Mouse (Mus musculus): Measurements from ENCODE around the gene Acsm2. TPM values are rescaled to one million over a fixed set of nuclear protein-coding genes. Genes with fewer than 3 reads are reported as not detected.
"Not testable (repeated sequence)": the region's sequence is repeated elsewhere in the genome, so short reads cannot be mapped to it uniquely, and the experiment has no call there.

The Acsm2 gene
- polyA plus RNA-seq, 1 experiment from 2014 or later, result not detected

- Histone ChIP-seq H3K27ac (no peak overlapping the region), H3K27me3 (0 out of 2 replicates have a peak, but pooled peaks cover 3% of the 10 kb centered on the region), H3K9me3 (no peaks in the 10 kb centered on the region), H3K4me3 (replicated peaks) (no peak overlapping the region), H3K4me1 (peaks cover 4% of the 10 kb centered on the region; the same call in 1 of the 2 replicates), H3K4me2 (no peak overlapping the region), H3K9ac (no peak overlapping the region), H3K36me3 (replicated peaks) (no peaks in the 10 kb centered on the region)
- no peak for ATAC-seq (ENCODE audit: low FRiP score)
- WGBS, result 56% methylated on average over 2 of the region's 2 CpGs
These were observed 26.6 kb upstream of the Acsm2 start for GRCm38 (mm10) chr7:119527548-119527947.

GRCm38 (mm10) chr7:119528617-119529016, 25.5 kb upstream of the Acsm2 start:
- WGBS, result 82% methylated on average over 7 of the region's 7 CpGs
- H3K9ac ChIP-seq, result no peak overlapping the region
- H3K4me2 ChIP-seq, result no peak overlapping the region
- ATAC-seq (ENCODE audit: low FRiP score), result no peak
- no peak overlapping the region for H3K4me3 ChIP-seq (replicated peaks)
- peaks cover 4% of the 10 kb centered on the region; the same call in 1 of the 2 replicates for H3K4me1 ChIP-seq
- H3K27ac ChIP-seq, result no peak overlapping the region
- no peaks in the 10 kb centered on the region for H3K36me3 ChIP-seq (replicated peaks)
- H3K9me3 ChIP-seq, result no peaks in the 10 kb centered on the region
- H3K27me3 ChIP-seq, result 0 out of 2 replicates have a peak, but pooled peaks cover 3% of the 10 kb centered on the region

DNA sequence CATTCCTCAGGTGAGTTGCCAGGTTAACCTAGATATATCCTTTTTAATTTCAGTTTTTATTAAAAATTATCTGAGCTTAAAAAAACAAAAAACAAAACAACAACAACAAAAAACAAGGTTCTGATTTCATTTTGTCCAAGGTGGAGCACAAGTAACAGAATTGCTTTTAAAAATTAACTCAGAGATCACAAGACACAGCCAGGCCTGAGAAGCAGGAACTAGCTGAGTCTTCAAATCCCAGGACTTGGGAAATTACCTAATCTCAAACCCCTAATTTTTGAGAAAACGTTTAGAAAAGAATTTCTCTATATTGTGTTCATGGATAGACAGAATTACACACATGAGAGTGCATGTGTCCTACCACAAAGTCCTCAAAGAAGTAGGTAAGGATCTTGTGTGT, 21.2 kb upstream of the Acsm2 start:
- ATAC-seq (ENCODE audit: low FRiP score), result no peak
- H3K4me3 ChIP-seq (replicated peaks), result no peak overlapping the region
- H3K9me3 ChIP-seq, result no peaks in the 10 kb centered on the region
- 58% methylated on average over 1 of the region's 1 CpGs for WGBS
- H3K4me1 ChIP-seq, result no peaks in the 10 kb centered on the region
- no peaks in the 10 kb centered on the region for H3K36me3 ChIP-seq (replicated peaks)
- no peak overlapping the region for H3K9ac ChIP-seq
- no peak overlapping the region for H3K27ac ChIP-seq
- H3K27me3 ChIP-seq, result no peaks in the 10 kb centered on the region
- no peak overlapping the region for H3K4me2 ChIP-seq

GRCm38 (mm10) chr7:119534389-119534788, 19.8 kb upstream of the Acsm2 start:
- Histone ChIP-seq H3K9me3 (no peaks in the 10 kb centered on the region), H3K4me2 (no peak overlapping the region), H3K27ac (no peak overlapping the region), H3K9ac (no peak overlapping the region), H3K4me1 (no peaks in the 10 kb centered on the region), H3K27me3 (no peaks in the 10 kb centered on the region), H3K36me3 (replicated peaks) (no peaks in the 10 kb centered on the region), H3K4me3 (replicated peaks) (no peak overlapping the region)
- no peak for ATAC-seq (ENCODE audit: low FRiP score)
- 84% methylated on average over 2 of the region's 2 CpGs for WGBS

GRCm38 (mm10) chr7:119542445-119542844, 11.7 kb upstream of the Acsm2 start:
- no peak overlapping the region for H3K4me2 ChIP-seq
- H3K4me3 ChIP-seq (replicated peaks), result no peak overlapping the region
- H3K4me1 ChIP-seq, result no peaks in the 10 kb centered on the region
- H3K27me3 ChIP-seq, result no peaks in the 10 kb centered on the region
- no peaks in the 10 kb centered on the region for H3K9me3 ChIP-seq
- 87% methylated on average over 2 of the region's 2 CpGs for WGBS
- no peak for ATAC-seq (ENCODE audit: low FRiP score)
- no peaks in the 10 kb centered on the region for H3K36me3 ChIP-seq (replicated peaks)
- H3K27ac ChIP-seq, result no peak overlapping the region
- H3K9ac ChIP-seq, result no peak overlapping the region

DNA sequence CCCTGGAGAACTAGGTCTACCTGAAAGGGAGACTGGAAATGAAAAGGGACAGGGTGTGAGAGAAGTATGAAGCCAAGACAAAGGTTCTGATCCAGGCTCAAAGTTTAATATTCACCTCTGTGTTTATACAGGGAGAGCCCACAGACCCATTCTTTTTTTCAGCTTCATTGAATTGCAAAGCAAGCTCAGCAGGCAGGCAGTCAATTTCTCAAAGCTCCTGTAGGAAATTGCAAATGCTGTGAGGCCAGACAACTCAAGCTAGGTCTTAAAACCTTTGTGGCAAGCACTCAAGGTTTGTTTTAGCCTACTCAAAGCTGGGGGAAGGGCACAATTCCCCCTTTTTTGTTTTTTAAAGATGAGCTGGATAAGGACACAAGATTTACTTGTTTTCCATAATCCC, 8.6 kb upstream of the Acsm2 start:
- Histone ChIP-seq H3K4me1 (no peaks in the 10 kb centered on the region), H3K9ac (no peak overlapping the region), H3K9me3 (no peaks in the 10 kb centered on the region), H3K4me2 (no peak overlapping the region), H3K36me3 (replicated peaks) (no peaks in the 10 kb centered on the region), H3K27me3 (no peaks in the 10 kb centered on the region), H3K4me3 (replicated peaks) (no peak overlapping the region), H3K27ac (no peak overlapping the region)
- ATAC-seq (ENCODE audit: low FRiP score), result no peak

DNA sequence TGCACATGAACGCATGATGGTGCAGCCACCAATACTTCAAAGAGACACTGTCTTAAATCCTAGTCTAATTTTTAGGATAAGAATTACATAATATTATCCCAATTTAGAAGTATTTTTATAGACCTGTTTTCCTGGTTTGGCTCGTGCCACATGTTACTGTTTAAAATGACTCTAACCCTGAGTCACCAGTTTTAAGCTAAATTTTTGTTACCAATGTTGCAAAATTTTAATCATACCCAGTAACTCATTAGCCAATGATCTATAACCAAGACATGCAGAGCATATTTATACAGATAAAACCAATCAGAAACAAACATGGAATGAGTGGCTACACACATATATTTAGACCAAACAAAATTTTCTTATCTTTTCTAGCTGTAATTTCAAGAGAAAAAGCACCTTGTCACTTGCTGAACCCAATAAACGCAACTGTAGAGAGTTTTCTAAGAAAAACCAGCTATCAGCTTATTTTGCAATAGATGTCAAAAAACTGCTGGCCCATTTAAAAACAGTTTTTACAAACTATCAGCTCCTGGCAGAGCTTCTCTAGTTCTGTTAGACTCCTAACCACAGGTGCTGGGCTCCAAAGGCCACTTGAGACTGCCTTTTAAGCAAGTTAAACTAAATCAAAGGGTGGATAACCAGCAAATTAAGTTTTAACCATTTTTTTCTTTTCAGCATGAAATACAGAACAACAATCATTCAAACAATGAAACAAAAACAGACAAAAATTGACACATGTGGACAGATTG, 3.5 kb upstream of the Acsm2 start:
- Histone ChIP-seq H3K9ac (no peak overlapping the region), H3K4me2 (no peak overlapping the region), H3K4me3 (replicated peaks) (no peak overlapping the region), H3K4me1 (no peaks in the 10 kb centered on the region), H3K36me3 (replicated peaks) (no peaks in the 10 kb centered on the region), H3K27me3 (no peaks in the 10 kb centered on the region), H3K27ac (no peak overlapping the region), H3K9me3 (no peaks in the 10 kb centered on the region)
- WGBS, result 88% methylated on average over 3 of the region's 3 CpGs
- ATAC-seq (ENCODE audit: low FRiP score), result no peak

GRCm38 (mm10) chr7:119559789-119560451, 5.8 kb downstream of the Acsm2 start:
- ATAC-seq (ENCODE audit: low FRiP score), result no peak
- no peak overlapping the region for H3K9ac ChIP-seq
- H3K9me3 ChIP-seq, result no peaks in the 10 kb centered on the region
- no peaks in the 10 kb centered on the region for H3K27me3 ChIP-seq
- H3K4me2 ChIP-seq, result no peak overlapping the region
- H3K27ac ChIP-seq, result no peak overlapping the region
- 80% methylated on average over 3 of the region's 3 CpGs for WGBS
- H3K4me3 ChIP-seq (replicated peaks), result no peak overlapping the region
- H3K4me1 ChIP-seq, result no peaks in the 10 kb centered on the region
- no peaks in the 10 kb centered on the region for H3K36me3 ChIP-seq (replicated peaks)

- no peak overlapping the region for H3K9ac ChIP-seq
- H3K4me2 ChIP-seq, result no peak overlapping the region
- no peaks in the 10 kb centered on the region for H3K27me3 ChIP-seq
- H3K4me3 ChIP-seq (replicated peaks), result no peak overlapping the region
- ATAC-seq (ENCODE audit: low FRiP score), result no peak
- H3K9me3 ChIP-seq, result no peaks in the 10 kb centered on the region
- H3K4me1 ChIP-seq, result no peaks in the 10 kb centered on the region
- no peak overlapping the region for H3K27ac ChIP-seq
- H3K36me3 ChIP-seq (replicated peaks), result no peaks in the 10 kb centered on the region
- 89% methylated on average over 3 of the region's 3 CpGs for WGBS
These were observed 6.3 kb downstream of the Acsm2 start for GRCm38 (mm10) chr7:119560452-119560835.

GRCm38 (mm10) chr7:119561441-119561840, 7.3 kb downstream of the Acsm2 start:
- Histone ChIP-seq H3K4me1 (no peaks in the 10 kb centered on the region), H3K4me2 (no peak overlapping the region), H3K36me3 (replicated peaks) (no peaks in the 10 kb centered on the region), H3K9me3 (no peaks in the 10 kb centered on the region), H3K9ac (no peak overlapping the region), H3K27me3 (no peaks in the 10 kb centered on the region), H3K4me3 (replicated peaks) (no peak overlapping the region), H3K27ac (no peak overlapping the region)
- WGBS, result 51% methylated on average over 4 of the region's 4 CpGs
- ATAC-seq (ENCODE audit: low FRiP score), result no peak

- ATAC-seq (ENCODE audit: low FRiP score); H3K9ac ChIP-seq; H3K36me3 ChIP-seq (replicated peaks); H3K4me2 ChIP-seq; H3K4me1 ChIP-seq; H3K27me3 ChIP-seq; H3K4me3 ChIP-seq (replicated peaks); H3K9me3 ChIP-seq; H3K27ac ChIP-seq: not testable (repeated sequence)
- 80% methylated on average over 2 of the region's 2 CpGs for WGBS
These were observed 8.3 kb downstream of the Acsm2 start for GRCm38 (mm10) chr7:119562476-119562875.

GRCm38 (mm10) chr7:119594530-119595107, 40.5 kb downstream of the Acsm2 start:
- Histone ChIP-seq H3K9me3 (no peaks in the 10 kb centered on the region), H3K4me1 (no peaks in the 10 kb centered on the region), H3K4me2 (no peak overlapping the region), H3K27me3 (no peaks in the 10 kb centered on the region), H3K36me3 (replicated peaks) (no peaks in the 10 kb centered on the region), H3K27ac (no peak overlapping the region), H3K4me3 (replicated peaks) (no peak overlapping the region), H3K9ac (no peak overlapping the region)
- ATAC-seq (ENCODE audit: low FRiP score), result no peak
- WGBS, result 84% methylated on average over 3 of the region's 3 CpGs

- Histone ChIP-seq H3K27ac (no peak overlapping the region), H3K4me1 (no peaks in the 10 kb centered on the region), H3K4me2 (no peak overlapping the region), H3K9ac (no peak overlapping the region), H3K36me3 (replicated peaks) (no peaks in the 10 kb centered on the region), H3K9me3 (no peaks in the 10 kb centered on the region), H3K27me3 (no peaks in the 10 kb centered on the region), H3K4me3 (replicated peaks) (no peak overlapping the region)
- ATAC-seq (ENCODE audit: low FRiP score), result no peak
- 46% methylated on average over 1 of the region's 1 CpGs for whole genome bisulfite sequencing
These were observed 41.2 kb downstream of the Acsm2 start for GRCm38 (mm10) chr7:119595306-119595705.

Measured in forebrain, embryonic 12.5 days (tissue).